Mouse (Mus musculus) liver, embryonic 14.5 days (tissue): Measurements from ENCODE around the gene Prr12.
A peak's percentile ranks its signal among the peaks of the same experiment; 100 is the strongest.

Experiments
- CTCF ChIP-seq: IDR thresholded peaks from 2 replicates; pipeline ENCODE4 v1.5.1; 2016; ENCODE audit warnings: antibody characterized with exemption, low read depth, control low read depth
- EP300 ChIP-seq: IDR thresholded peaks from 2 replicates; pipeline ENCODE4 v1.6.1; 2016; ENCODE audit warnings: antibody characterized with exemption, low read depth

DNA sequence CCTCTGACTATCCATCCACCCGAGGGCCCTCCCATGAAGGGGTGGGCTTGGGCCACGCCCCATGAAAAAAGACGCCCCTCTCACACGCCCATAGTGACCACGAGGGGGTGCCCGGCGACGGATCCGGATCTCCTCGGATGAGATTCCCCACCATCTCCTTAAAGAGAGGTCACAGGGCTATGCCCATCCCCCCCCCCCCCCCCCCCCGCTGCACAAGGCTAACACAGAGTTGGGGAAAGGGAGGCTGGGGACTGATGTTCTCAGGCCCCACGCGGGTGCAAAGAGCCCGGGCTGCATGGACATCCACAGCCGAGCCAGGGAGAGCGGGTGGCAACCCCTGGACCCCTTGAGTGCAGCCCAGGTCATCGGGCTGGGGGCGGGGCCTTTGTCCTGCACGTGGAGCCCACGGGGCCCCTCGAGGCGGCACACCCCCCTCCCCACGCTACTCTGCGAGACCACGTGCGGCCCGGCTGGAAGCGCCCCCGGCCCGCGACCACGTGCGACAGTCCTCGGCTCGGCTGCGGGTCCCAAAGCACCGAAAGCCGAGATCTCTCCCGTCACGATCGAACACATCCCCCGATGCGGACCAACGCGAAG is 67.0 kb downstream of the Prr12 start:
- TF ChIP-seq CTCF (peak; percentile 48), EP300 (no peak)
